Mouse (Mus musculus): ENCODE data around the gene Col23a1.

Col23a1 gene

DNA sequence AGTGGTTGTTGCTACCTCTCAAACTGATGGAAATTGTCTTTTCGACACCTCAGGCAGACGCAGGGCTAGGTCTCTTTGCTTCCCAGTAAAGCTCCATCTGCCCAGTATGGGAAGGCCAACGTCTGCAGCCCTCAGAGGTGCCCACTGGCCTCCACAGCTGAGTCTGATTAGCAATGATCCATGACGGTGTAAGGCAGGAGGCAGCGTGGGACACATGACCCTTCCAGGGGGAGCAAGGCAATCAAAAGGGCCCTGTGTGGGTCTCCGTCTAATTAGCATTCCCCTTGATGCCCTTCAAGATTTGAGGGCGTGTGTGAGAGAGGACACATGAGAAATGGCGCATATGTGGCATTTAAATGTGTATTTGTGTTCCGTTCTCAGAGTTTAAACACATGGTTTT lies 199.1 kb downstream of the Col23a1 start:
- DNase-seq = no peak

DNA sequence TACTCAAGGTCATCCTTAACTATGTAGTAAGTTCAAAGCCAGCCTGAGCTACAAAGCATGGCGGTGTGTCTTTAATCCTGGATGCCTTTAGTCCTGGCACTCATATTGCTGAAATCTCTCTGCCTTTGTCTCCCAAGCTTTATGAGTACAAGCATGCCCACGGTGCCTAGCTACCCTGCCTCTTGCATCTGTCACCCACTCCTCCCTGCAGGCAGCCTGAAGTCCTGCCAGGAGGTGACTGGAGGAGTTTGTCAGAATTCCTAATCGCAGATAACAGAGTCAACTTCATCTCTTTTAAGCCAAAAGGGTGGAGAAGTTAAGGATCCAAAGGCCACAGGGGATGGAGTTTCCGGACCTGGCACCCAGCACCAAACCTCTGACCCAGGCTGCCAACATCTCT lies 203.7 kb downstream of the Col23a1 start:
- DNase-seq = no peak

DNA sequence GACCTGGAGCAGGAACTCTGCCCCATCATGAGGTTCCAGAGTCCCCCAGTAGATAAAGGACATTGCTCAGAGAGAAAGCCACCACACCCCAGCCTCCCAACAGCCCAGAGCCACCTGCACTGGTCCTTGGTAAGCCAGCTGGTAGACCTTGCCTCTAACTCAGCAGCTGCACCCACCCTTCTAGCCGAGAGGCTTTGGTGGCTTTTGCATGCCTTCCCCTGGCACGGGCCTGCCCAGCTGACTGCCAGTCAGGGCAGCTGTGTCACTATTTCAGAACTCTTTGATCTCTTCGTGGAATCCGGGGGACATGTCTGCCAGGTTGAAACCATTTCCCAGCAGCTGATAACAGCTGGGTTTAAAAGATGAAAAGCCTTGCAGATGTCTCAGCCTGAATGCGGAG lies 204.5 kb downstream of the Col23a1 start:
- no peak for DNase-seq

DNA sequence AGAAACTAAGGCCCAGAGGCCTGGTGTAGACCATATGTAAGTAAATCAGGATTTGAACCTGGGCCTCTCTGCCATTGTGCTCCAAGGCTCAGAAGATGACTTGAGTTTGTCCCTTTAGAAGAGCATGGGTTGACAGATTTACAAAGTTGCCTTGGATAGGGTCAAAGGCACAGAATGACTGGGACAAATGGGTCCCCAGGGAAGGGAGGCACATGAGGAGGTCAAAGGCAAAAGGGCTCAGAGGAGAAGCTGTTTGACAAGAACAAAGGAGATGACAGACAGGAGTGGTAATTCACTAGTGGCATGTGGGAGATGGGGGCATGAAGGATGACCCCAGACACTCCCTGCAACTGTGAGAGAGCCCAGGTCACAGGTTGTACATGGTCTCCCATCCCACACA lies 210.1 kb downstream of the Col23a1 start:
- DNase-seq = no peak

DNA sequence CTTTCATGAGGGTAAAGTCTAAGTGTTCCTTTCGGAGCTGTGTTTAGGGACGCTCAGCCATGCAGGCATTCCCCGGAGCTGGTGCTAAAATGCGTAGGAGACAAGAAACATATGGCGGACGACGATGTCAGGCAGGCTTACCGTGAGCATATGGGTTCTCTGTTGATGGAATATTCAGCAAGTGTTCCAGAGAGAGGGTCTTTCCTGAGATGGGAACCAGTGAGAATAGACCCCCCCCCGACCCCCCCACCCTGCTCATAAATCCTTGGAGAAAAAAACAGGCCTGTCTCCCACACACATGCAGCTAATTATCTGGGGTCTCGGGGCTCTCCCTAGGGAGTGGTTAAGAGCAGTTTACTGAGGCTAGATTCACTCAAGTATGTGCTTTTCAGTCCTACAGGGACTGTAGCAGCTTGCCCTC lies 212.7 kb downstream of the Col23a1 start:
- DNase-seq = no peak

DNA sequence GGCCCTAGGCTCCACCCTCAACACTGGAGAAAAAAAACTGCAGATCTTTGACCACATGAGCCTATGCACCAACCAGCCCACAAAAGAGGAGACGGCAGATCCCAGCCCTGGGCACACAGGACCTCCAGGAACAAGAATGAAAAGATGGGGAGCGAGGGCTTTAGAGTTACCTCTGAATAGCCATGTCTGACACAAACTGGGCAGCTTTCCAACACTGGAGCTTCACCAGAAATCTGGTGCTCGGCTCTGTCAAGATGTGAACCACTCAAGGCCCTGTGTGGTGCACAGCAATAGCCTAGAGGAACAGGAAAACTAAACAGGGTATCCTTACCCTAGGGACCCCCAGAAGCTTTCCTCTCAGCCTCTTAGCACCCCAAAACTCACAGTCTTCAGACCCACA lies 215.2 kb downstream of the Col23a1 start:
- DNase-seq = no peak

DNA sequence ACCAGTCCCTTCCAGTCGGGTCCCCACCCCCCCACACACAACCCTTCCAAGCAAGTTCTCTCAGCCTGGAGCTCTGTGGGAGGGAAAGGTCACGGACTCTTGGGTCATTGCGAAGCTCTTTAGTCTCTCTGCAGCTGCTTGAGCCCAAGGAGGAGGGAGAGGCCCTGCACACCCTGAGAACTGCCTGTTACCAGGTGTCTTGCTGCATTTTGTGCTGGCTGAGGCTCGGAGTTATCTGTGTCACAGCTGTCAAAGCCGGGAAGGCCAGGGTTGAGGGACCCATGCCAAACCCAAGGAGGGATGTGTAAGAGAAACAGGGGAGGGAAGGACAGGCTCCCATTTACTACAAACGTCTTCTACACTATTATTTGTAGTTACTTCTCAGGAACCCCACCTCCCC lies 218.3 kb downstream of the Col23a1 start:
- no peak for DNase-seq

DNA sequence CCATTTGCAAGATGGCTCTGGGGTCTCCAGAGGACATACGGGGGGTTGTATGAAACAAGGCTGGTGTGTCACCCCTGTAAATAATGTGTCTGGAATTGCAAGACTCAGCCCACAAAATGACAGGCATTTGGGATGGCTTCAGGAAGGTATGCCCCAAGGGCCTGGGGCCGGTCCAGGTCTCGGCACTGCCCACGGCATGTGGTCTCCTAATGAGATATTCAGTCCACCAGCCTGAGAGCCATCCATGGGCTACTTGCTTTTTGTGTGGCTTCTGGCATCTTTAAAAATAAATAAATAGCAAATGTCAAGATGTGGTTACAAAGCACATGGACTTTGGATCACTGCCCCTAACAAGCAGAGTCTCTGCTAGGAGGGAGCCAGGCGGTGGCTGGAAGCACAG lies 219.5 kb downstream of the Col23a1 start:
- no peak for DNase-seq

DNA sequence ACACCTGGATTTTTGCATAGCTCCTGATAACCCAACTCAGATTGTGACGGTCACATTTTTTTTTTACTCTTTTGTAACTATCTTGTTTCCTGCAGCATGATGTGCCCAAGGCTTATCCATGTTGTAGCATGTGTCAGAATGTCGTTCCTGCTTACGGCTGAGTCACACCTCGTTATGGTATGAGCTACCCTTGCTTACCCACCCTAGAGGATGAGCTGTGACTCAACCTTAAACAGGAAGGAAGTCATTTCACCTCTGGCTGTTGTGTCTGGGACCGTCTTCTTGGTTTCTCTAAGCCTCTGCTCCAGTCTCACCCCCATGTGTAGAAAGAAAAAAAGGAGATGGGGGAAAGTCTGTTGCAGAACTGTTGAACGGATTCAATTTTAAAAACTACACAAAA lies 223.3 kb downstream of the Col23a1 start:
- DNase-seq = no peak

DNA sequence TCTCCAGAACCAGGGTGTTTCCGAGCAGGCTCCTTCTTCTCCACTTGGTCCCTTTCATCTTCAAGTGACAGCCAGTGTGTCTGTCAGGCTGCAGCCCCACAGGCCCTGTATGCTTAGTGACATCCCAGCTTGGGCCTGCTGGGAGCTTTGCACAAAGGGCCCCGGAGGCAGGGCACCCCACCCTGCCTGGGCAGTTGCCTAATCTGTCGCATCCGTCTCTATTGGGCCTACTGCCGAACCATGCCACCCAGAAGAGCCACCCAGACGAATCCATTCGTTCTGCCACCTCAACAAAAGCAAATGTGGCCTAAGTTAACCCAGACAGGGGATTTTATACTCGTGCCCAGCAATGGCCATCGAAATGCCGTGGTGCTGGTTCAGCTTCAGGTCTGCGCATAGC lies 225.6 kb downstream of the Col23a1 start:
- DNase-seq = no peak

DNA sequence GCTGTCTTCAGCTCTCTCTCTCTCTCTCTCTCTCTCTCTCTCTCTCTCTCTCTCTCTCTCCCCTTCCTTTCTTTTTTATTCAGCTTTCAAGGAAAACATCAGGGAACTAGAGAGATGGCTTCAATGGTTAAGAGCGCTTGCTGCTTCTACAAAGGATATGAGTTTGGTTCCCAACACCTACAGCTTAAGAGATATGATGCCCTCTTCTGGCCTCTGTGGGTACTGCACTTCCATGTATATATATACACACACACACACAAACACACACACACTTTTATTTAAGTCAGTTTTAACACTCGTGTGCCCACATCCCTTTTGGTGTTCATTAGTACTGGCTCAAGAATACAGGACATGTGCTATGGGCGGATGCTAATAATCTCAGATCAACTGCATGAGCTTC lies 228.4 kb downstream of the Col23a1 start:
- DNase-seq = no peak

DNA sequence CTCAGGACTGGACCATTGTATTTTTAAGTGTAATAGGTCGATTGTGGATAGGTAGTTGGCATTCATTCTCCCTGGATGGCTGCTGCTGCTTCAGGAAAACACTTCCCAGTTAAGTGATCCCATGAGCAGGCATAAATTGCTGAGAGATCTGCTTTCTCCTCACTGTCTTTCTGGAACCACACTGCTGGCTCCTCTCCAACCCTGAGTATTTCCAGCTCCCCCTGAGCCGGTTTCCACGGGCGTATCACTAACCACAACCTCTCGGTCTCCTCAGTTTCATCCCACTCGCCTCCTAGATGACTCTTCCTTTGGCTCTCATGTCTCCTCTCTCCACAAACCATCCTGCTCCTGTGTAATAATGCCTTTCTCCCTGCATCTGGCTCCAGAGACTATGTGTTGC lies 228.9 kb downstream of the Col23a1 start:
- DNase-seq = no peak

DNA sequence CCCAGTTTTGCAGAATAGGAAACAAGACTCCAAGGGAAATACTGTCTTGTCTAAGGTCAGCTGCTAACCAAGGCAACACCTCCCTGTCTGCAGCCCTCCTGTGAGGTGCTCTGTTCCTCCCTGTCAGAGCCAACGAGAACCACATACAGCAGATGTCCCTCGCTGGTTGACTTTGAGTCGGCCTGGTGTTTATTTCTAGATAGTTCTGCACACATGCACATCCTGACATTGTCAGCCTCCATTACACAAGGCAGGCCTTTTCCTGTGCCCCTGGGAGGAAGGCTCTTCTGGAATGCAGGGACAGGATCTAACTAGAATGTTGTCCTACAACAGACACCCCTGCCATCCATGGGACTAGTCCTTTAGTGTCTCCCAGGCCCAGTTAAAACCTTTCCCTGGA lies 231.7 kb downstream of the Col23a1 start:
- DNase-seq = no peak

DNA sequence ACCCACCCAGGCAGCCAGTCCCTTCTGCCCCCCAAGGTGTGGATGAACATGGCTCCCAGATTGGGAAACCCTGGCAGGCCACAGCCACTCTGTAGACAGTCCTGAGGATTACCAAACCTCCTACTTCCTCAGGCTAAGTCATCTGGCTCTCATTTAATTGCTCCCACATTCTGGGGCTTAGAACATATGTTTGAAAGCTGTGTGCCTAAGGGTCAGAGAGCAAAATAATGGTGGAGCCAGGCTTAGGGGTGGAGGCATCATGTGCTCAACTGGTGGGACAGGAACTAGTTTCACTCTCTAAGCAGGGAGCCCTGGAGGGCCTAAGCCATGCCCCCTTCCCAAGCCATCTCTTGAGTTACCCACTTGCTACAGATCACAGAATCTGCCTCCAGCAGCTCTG lies 233.5 kb downstream of the Col23a1 start:
- DNase-seq = no peak

DNA sequence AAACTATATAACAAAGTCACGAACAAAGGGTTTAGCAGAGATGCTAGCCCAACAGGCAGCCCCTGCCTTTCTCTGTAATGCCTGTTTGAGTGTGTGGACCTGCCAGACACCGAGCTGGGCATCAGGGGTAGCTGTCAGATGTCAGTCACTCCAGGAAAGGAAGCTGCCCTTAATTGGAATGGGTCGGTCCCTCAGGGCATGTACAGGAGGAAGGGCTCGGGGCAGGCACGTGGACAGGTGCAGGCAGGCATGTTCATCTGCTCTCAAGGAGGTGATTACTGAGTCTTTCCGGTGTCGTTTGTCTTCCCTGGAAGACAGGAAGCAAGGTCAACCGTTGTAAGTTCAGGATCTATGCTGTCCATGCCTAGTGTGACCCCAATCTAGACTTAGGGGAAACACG lies 233.9 kb downstream of the Col23a1 start:
- DNase-seq = no peak

DNA sequence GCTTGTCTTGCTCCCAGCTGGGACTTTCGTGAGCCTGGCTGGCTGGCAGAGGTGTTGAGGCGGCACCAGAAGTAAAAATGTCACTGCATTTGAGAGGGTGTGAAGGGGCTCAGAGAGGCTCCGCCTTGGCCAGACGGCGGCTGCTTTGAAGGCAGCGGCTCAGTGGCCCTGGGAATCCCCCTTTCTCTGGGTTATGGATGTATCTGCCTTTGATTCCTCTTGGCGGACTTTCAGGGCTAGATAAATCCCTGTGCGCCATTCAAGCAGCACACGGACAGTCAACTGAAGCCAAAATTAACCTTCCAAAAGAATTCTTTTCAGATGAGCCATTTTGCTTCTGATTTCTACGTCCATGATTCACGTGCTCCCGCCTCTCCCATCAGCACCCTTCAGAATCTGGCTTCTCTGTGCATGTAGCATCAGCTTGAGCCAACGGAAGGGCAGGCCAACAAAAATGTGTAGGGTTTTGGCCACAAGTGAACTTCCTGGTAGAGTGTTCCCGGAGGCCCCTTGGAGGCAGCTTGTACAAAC lies 237.0 kb downstream of the Col23a1 start:
- DNase-seq = no peak

DNA sequence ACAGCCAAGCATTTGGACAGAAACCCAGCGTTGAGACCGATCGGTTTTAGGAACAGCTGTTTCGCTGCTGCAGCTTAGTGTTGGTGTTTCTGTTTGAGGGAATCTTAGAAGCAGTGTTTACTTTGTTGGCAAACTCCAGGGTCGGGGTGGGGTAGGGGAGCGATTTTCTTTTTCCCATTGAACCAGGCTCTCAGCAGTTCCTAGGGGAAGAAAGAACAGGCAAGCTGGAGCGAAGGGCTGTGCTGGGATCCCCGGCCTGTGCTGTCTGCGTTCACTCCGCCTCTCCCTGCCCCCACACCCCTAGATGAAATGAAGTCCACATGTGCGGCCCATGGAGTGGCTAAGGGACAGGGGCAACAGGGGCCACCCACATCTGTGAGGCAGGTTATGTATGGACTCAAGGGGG lies 243.4 kb downstream of the Col23a1 start:
- no peak for DNase-seq

DNA sequence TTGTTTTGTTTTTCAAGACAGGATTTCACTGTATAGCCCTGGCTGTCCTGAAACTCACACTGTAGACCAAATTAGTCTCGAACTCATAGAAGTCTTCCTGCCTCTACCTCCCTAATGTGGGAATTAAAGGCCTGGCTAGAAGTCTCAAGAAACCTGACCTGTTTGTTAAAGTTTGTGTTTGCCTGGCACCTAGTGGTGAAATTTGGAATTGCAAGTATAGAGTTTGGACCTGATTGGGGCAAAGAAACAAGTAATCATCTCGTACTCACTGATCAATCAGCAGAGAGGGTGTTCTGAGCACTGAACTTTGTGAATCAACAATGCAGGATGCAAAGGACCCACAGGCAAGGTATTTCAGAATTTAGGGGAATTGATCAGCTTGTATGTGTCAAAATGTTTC lies 244.6 kb downstream of the Col23a1 start:
- DNase-seq = peak; percentile 52

DNA sequence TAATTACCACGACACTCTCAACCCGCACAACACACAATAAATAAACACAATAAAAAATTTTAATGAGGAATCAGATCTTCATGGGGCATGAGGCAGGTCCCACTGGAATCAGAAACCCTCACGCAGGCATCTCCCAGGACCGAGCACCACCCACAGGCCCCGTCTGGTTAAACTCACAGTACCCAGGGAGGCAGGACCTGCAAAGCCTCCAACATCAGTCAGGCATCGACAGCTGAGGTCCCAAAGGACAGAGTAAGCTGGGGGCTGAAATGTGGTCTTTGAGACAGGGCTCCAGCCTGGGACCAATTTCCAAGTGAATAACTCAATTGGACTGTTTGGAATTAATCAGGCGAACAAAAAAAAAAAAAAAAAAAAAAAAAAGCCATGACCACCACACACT lies 248.7 kb downstream of the Col23a1 start:
- no peak for DNase-seq

DNA sequence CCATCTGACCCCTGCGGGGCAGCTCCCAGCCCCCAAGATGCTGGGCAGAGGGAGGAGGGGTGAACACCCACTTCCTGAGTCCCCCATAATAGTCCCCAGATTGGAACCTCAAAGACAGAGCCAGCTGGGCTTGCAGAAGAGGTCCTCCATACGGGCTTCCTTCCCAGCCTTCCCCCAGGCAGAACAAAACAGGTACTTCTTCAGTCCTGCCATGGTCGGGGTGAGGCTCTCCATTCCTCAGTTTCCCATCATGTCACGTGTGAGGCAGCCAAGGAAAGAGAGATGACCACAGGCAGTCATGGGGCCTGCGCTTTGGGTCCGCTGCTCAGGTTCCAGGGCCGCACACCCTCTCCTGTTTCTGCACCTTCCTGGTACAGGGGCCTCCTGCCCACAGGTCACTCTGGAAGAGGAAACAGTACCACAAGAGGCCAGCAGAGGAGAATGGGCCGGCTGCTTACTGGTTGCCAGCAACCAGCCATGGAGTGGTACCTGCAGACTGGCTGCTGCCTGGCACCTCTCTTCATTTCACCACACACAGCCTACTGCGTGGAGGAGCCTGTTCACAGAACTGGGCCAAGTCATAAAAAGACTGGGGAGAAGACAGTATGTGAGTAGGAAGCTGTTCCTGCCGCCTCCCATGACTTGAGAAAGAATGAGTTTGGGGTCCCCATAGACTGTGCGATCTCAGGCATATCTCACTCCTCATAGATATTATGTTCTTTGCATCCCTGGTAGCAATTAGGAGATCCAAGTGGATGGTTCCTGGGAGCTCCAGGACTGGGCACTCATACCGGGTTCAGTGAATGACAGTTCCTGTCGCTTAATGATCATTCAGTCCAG lies 249.4 kb downstream of the Col23a1 start:
- no peak for DNase-seq

DNA sequence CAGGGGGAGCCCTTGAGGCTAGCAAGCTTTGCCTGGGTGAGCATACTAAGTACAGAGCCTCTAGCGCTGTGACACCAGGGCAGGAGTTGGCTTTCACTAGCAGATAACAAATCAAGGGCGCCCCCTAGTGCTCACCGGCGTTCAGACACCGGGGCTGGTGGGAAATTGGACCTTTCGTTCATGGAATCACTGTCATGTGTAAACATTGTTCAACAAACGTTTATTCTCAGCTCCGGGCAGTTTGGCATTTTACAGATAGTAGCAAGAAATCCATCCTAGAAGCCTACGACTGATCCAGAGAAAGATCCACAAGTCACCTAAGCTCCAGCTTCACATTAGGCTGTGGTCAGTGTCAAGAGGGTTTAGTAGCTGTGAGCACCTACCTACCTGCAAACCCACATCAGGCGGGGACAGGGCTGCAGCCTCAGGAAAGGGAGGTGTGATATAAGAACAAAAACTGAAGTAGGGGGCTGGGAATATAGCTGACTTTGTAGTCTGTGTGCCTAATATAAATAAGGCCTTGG lies 250.1 kb downstream of the Col23a1 start:
- peak; percentile 90 for DNase-seq

DNA sequence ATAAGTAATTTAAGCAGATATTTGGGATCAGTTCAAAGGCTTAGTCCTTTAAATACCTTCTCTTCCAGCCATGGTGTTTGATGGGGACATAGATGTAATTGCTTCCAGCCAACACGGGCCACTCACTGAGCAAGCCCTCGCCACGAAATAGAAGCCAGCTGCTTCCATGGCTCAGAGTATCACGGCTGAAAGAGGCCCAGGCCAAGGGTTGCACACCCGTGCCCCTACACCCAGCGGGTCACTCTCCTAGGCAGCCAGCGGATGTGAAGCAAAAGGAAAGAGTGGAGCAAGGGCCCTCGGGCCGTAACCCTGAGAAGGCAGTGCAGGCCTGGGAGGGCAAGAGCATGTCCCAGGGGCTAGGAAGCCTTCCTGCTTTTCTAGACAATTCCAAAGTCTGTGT lies 252.7 kb downstream of the Col23a1 start:
- DNase-seq = no peak

DNA sequence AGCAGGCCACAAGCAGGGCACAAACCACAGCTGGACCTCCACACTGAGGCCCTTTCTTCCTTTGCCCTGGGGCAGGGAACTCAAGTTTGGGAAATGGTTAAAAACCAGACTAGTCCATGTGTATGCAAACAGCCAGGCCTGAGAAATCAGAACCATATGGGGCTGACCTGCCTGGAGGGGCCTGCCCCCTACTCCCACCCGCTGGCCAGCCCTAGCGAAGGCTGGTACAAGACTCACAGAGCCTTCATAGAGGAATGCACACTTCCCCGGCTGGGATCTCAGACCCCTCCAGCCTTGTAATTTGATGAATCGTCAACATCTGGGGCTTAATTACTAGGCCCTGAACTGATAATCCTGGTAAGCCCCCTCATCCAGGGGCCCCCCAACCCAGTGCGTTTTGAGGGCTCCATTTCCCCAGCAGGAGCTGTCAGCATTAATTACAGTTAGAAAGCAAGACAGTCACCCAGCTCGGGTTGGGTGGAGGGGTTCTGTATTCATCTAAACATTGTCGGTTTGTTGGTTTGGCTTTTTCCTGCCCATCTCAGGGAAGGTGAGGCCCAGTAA lies 253.8 kb downstream of the Col23a1 start:
- DNase-seq = no peak

DNA sequence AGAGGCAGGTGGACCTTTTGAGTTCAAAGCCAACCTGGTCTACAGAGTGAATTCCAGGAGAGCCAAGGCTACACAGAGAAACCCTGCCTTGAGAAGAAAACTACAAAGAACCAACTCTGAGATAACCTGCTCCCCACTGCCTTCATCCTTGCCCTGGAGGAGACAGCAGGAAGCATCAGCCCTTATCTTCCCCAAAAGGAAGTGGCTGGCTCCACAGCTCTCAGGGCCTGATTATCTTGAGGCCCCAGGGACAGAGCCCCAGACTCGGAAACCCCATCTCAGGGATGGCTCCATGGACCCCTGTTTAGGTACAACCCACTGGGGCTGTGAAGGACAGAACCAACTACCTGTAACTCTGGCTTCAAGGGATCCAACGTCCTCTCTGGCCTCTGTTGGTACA lies 254.7 kb downstream of the Col23a1 start:
- no peak for DNase-seq
